Mouse (Mus musculus) testis, postnatal 14 days (tissue): ENCODE data around the gene Rhbdd1.

Experiments
- DNase-seq: peaks from one replicate; pipeline ENCODE4 v3.0.0; 2021; ENCODE audit warnings: low spot score

The Rhbdd1 gene

GRCm38 (mm10) chr1:82291930-82292712 lies 24.1 kb upstream of the Rhbdd1 start:
- DNase-seq = no peak

GRCm38 (mm10) chr1:82292771-82293170 lies 23.5 kb upstream of the Rhbdd1 start:
- peak; percentile 51 for DNase-seq

DNA sequence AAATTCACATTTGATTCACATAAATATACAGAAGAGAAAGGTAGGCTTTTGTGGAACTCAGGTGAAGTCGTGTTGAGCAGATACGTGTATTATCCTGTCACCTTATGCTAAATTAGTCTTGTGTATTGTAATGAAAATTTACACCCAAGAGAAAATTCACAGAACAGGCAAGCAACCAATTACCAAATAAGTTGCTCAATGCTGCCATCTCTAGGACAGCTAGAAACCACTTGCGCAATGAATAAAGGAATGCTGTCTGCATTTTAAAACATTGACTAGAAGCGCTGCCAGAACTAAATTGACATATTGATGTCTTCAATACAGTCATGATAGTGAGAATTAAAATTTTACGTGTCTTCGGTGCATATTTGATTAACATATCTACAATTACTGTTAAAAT lies 22.1 kb upstream of the Rhbdd1 start:
- DNase-seq = no peak

DNA sequence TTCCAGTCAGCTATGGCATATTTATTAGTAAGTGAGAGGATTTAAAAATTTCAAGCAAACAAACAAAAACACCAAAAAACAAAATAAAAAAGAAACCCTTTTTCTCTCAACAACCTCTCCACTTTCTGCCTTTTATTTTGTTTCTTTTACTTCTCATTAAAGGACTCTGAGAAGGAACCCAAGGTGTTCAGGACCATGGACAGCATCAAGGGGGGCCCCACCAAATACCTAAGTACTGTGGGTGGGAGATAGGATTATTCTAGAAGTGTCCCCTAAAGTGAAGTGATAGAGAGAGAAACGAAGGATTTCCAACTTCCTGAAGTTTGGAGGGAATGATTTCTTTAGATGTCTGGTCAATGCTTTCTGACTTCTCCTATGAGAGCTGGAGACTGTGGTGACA lies 17.7 kb upstream of the Rhbdd1 start:
- no peak for DNase-seq

GRCm38 (mm10) chr1:82304483-82304882 lies 11.8 kb upstream of the Rhbdd1 start:
- DNase-seq = no peak

DNA sequence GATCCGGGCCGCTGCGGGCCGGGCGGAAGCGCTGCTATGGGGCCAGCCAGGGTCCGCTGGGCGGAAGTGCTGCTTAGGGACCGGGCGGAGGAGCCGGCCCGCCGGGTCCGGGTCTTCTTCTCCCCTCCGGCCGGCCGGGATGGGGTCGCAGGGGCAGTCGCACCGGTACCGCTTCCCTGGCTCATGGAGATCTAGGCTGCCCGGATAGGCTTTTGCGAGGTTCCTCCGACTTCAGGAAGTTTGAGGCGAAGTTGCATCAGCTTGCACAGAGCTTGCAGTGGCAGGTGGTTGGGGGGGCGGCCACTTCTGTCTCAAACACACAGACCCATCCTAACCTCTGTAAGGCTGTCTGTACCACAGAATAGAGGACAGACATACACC lies 484 bp downstream of the Rhbdd1 start:
- no peak for DNase-seq

DNA sequence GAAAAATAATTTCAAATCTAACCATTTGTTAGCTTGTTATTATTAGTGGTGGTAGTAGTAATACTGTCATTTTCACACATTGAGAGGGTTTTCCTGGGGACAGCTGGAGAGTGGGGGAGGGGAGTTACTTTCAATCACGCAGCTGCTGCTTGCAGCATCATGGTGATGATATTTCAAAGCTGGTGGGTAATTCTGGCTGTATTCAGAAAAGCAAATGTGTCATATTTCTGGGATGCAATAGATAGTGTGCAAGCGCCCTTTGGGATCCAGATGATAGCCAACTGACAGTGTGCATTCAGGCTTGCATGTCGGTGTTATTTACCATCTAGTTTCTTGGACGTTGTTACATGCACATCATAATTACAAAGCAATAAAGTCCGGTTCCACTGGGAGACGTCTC lies 4.2 kb downstream of the Rhbdd1 start:
- no peak for DNase-seq

- DNase-seq = no peak
Observed at GRCm38 (mm10) chr1:82320864-82321263, 4.6 kb downstream of the Rhbdd1 start.

DNA sequence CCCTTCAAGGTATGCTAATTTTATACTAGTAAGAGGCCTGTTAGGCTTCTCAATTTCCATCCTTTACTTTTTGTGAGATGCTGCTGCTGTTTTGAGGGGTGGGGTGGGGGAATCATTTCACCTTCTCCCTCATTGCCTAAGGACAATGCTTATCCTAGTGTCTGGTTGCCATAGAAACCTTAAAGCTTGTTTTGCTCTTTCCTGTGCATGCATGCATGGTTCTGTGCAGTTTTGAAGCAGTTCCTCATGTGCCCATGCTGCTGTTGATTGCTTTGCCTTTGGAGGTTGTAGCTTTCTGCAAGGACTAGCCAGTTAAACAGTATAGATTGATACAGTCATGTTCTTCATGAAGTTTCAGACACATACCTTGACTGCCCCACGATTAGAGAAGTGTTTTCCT lies 5.2 kb downstream of the Rhbdd1 start:
- no peak for DNase-seq

- DNase-seq = no peak
Observed at GRCm38 (mm10) chr1:82324131-82324785, 8.0 kb downstream of the Rhbdd1 start.

DNA sequence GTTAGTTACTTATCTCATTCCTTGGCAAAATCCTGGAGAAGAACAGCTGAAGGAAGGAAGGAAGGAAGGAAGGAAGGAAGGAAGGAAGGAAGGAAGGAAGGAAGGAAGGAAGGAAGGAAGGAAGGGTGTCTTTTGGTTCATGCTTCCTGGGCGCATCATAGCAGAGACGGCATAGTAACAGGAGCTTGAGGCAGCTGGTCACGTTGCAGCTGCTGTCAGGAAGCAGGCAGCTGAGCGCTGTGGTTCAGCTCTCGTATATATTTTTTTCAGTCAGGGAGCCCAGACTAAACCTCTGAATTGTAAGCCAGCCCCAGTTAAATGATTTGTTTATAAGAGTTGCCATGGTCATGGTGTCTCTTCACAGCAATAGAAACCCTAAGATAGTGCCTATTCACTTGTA lies 9.9 kb downstream of the Rhbdd1 start:
- no peak for DNase-seq

DNA sequence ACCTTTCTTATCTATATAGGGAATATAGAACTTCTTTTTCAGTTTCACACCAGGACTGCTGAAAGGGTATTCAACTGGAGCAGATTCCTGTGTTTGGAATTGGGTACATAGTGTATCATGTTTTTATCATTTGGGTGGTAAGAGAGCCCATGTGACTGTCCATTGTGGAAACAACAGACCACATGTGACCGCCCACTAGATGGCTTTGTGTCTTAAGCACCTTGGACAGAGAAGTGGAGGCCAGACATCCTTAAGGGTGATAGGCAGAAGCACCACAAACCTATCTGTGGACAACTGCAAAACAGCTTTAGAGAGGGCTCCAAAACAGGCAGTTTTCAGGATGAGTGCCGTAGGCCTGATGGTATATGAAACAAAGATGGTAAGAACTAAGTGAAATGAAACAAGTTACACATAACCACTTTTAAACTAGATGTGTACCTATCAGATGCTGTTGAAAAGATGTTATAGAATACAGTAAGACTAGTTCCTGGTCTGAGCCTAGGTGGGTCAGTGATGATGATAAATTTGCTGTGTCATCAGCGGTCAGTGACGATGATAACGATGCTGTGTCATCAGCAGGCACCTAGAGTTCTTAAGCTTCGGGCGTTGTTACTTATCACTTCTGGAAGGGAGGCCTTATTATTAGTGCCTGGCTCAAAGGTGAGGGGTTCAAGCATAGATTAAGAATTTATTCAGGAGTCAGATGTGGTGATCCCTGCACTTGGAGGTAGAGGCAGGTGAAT lies 12.0 kb downstream of the Rhbdd1 start:
- DNase-seq = no peak

DNA sequence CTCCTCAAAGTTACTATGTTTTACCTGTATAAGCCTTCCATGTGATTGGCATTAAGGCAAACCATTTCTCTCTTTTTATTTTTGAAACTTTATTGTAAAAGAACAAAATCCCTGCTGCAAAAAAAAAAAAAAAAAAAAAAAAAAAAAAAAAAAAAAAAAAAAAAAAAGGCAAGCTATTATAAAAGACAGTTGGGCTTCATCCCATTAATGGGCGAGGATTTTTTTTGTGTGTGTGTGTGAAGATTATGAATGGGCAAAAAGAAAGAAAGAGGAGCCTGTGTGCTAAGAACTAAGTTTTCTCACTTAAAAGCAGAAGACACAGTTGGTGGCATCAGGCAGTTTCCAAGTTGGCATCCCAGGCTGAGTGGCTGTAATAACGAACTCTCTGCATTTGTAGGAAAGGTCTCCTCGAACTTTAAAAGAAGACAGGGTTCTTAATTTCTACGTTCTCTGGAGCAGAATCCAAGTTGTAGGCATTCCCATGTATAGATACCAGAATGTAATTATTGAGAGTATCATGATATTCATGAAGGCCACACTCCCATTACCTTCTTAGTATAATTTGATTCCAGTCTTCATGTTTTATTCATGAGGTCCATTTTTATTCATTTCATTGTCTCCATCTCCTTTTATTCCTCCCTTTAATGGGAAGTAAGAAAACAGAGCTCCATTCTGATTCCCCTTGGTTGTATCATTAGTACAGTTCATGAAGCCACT lies 13.1 kb downstream of the Rhbdd1 start:
- DNase-seq = no peak

DNA sequence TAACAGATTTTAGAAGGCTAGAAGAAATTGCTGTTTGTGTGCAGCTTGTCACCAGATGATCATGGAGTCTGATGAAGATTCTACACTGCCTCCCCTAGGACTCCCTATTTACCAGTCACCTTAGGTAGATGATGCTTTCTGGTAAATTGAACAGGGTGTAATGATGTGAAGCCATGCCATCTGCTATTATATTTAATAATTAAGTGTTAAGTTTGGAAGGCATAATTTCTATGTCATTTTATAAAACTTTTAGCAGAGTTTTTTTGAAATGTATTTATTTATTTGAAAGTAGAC lies 13.6 kb downstream of the Rhbdd1 start:
- DNase-seq = no peak

DNA sequence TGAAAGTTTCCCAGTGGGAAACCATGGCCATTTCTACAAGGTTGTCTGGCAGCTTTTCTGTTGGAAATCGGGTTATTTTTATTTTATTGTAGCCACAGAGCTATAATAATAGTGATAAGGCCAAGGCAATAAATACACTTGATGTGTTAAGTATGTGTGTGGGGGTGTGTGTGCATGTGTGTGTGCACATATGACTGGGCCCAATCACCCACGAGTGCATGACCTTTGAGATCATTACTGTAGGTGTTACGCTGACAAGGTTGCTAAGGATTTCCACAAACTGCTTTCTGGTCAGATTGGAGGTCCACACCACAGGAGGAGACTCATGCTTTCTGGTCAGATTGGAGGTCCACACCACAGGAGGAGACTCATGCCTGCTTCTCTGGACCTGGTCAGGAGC lies 18.3 kb downstream of the Rhbdd1 start:
- no peak for DNase-seq

DNA sequence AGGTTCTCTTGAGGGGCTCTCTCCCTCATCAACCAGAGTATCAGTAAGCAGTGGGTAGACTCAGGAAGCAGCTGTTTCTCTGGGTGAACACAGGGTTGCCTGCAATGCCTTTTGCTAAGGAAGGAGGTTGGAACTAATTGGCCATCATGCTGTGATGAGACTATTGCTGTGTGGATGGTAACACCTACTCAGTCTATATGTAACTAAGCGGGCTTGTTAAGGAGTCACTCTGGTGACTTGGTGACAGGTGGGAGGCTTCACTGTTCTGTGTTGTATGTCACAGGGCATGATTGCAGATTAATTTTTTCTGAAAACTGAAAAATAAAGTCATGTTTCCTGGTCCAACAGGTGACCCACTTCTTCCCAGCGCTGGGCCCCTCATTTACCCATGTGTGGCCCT lies 36.8 kb downstream of the Rhbdd1 start:
- no peak for DNase-seq

DNA sequence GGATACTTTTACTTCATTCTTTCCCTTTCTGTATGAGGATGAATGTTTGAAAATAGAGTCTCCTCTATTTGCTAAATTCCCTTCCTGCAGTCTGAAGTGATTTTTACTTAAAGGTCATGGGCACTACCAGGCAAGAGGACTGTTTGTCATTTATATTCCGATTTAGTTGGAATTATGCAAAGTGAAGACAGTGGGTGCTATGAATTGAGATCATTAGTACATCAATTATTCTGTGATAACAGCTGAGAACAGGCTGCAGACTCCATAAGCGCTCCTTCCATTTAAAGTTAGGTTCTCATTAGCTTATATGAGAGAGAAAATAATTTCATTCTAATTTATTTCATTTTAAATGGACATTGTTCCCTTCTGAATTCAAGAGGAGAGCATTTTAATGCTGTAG lies 37.5 kb downstream of the Rhbdd1 start:
- DNase-seq = no peak

- DNase-seq = no peak
Observed at GRCm38 (mm10) chr1:82358871-82359647, 42.8 kb downstream of the Rhbdd1 start.

DNA sequence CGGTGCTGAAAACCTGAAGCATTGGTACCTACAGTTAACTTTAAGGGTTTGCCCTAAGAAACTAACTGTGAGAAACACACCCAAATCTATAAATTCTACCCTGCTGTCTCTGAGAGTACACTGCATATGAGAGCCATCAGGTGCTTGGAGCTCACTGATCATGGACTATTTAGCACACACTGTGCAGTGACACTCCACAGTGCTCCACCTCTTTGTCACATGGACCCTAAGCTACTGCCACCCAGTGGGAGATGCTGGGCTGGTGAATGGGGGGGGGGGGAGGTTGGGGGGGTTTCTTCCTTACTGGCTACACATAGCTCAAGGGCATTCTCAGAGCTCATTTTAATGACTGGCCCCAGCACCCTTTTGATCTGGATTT lies 43.4 kb downstream of the Rhbdd1 start:
- no peak for DNase-seq

DNA sequence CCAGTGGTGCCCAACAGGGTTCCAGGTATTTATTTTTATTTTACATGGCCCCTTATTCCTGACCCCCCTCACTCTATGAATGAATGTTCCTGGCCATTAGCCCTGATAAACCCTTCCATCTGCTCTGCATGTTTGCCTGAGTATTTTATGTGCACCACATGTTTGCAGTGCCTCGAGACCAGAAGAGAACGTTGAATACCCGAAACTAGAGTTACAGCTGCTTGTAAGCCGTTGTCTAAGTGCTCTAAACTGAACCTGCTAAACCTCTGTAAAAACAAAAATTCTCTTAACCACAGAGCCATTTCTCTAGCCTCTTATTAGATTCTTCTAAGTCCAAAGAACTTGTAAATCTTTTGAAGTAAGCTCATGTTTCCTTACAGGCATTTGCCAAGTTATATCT lies 45.0 kb downstream of the Rhbdd1 start:
- no peak for DNase-seq

DNA sequence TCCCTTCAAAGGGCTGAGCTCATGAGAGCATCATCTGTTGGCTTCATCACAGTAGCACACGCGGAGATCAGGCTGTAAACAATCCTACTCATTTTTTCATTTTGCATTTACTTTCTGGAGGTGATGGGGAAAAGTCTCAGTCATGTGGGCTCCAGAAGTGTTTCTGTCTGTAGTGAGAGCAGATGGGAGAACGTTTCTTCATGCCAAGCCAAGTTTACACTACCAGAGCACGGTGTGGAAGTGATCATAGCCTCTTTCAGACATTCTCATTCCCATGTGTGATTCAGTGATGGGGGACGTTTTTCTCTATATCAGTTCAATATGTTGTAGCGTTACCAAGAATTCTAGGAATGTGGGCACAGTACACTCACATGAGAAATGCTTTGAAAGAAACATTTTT lies 45.9 kb downstream of the Rhbdd1 start:
- no peak for DNase-seq

- DNase-seq = no peak
Observed at GRCm38 (mm10) chr1:82364047-82364446, 47.8 kb downstream of the Rhbdd1 start.
